Mouse (Mus musculus) ES-Bruce4 (cell line): Measurements from ENCODE around the gene Tle3. TPM values are rescaled to one million over a fixed set of nuclear protein-coding genes. Genes with fewer than 3 reads are reported as not detected.

ENCODE experiments used
- H3K27ac ChIP-seq: 2 replicates; pipeline ENCODE4 v1.5.1; 2012; ENCODE audit warnings: low read length, inconsistent platforms; ENCODE audit not compliant: insufficient read depth
- H3K27me3 ChIP-seq: 2 replicates; pipeline ENCODE4 v1.6.1; 2012; ENCODE audit warnings: mild to moderate bottlenecking, low read length, inconsistent platforms; ENCODE audit not compliant: control insufficient read depth, poor library complexity, insufficient read depth, severe bottlenecking
- H3K36me3 ChIP-seq: 2 replicates; pipeline ENCODE4 v1.6.1; 2012; ENCODE audit warnings: inconsistent platforms, mild to moderate bottlenecking, low read length, moderate library complexity; ENCODE audit not compliant: control insufficient read depth, poor library complexity, insufficient read depth, severe bottlenecking
- H3K4me1 ChIP-seq: one replicate; pipeline ENCODE4 v1.8.1; 2011; ENCODE audit warnings: low read length; ENCODE audit not compliant: control insufficient read depth, insufficient read depth
- H3K4me3 ChIP-seq: 2 replicates; pipeline ENCODE4 v1.5.1; 2011; ENCODE audit warnings: low read depth, mild to moderate bottlenecking, low read length
- H3K9ac ChIP-seq: 2 replicates; pipeline ENCODE4 v1.6.1; 2012; ENCODE audit warnings: low read depth, mild to moderate bottlenecking, inconsistent platforms; ENCODE audit not compliant: poor library complexity, severe bottlenecking
- H3K9me3 ChIP-seq: replicated peaks from 2 replicates; pipeline ENCODE4 v1.6.1; 2012; ENCODE audit warnings: mild to moderate bottlenecking, low read length, inconsistent platforms; ENCODE audit not compliant: control insufficient read depth, poor library complexity, insufficient read depth, severe bottlenecking
- CTCF ChIP-seq: IDR thresholded peaks from one replicate; pipeline ENCODE4 v1.8.1; 2011; ENCODE audit warnings: low read depth, low read length
- EP300 ChIP-seq: IDR thresholded peaks from 2 replicates; pipeline ENCODE4 v1.6.1; 2011; ENCODE audit warnings: low read depth, low read length; ENCODE audit not compliant: insufficient read depth
- POLR2A ChIP-seq: IDR thresholded peaks from one replicate; pipeline ENCODE4 v1.8.1; 2011; ENCODE audit warnings: low read length; ENCODE audit not compliant: insufficient read depth
- polyA plus RNA-seq: library from polyadenylated mRNA; stranded (reverse); fragments of >200 nt; gene quantifications from 2 replicates; pipeline ENCODE4 v1.2.4, GENCODE M21; 2011; ENCODE audit warnings: low read depth; ENCODE audit not compliant: missing spikeins, insufficient read depth, insufficient read length

The Tle3 gene
- polyA plus RNA-seq, 1 experiment: 146 TPM

DNA sequence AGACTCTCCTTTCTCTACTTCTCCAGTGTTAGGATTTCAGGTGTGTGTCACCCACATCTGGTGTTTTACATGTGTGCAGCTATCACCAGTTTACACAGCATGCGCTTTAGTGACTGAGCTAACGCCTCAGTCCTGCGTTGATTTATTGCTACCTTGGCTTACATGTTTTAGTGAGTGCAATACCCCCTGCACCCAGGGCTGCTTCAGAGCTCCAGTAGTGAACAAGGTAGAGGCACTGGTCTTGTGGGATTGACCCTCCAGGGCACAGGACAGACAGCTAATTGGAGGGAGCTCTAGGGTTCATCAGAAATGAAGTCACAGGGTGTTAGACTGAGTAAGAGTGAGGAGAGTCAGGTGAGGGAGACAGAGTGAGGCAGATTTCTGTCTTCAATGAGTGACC, 12.4 kb upstream of the Tle3 start:
- H3K4me1 ChIP-seq: peaks cover 8% of the 10 kb centered on the region
- TF ChIP-seq CTCF: no peak
- no peak for TF ChIP-seq EP300
- TF ChIP-seq POLR2A: no peak
- H3K27me3 ChIP-seq: no peaks in the 10 kb centered on the region
- H3K36me3 ChIP-seq: no peaks in the 10 kb centered on the region
- H3K4me3 ChIP-seq: no peak overlapping the region
- H3K9me3 ChIP-seq: peaks cover 10% of the 10 kb centered on the region; the same call in 1 of the 2 replicates
- H3K9ac ChIP-seq: no peak overlapping the region
- no peak overlapping the region for H3K27ac ChIP-seq

DNA sequence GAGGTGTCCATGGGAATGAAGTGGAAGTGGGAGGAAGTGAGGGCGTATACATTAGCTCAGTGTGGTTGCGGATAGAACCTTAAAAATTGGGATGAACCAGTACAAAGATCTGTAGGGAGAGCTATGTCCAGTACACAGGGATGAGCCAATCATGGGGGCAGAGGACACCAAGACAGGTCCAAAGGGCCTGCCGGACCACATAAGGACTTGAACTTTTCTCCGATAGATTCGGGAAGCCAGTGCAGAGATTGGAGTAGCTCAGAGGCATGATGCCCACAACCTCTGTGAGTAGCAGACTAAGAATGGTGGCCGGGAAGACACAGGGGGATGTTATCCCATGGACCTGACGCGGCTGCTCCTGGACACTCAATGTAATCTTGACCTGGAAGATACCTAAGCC, 12.0 kb upstream of the Tle3 start:
- Histone ChIP-seq H3K9ac (no peak overlapping the region), H3K27ac (no peak overlapping the region), H3K9me3 (peaks cover 10% of the 10 kb centered on the region; the same call in 1 of the 2 replicates), H3K4me1 (peaks cover 8% of the 10 kb centered on the region), H3K27me3 (no peaks in the 10 kb centered on the region), H3K4me3 (no peak overlapping the region), H3K36me3 (no peaks in the 10 kb centered on the region)
- no peak for TF ChIP-seq POLR2A
- TF ChIP-seq EP300: no peak
- no peak for TF ChIP-seq CTCF

DNA sequence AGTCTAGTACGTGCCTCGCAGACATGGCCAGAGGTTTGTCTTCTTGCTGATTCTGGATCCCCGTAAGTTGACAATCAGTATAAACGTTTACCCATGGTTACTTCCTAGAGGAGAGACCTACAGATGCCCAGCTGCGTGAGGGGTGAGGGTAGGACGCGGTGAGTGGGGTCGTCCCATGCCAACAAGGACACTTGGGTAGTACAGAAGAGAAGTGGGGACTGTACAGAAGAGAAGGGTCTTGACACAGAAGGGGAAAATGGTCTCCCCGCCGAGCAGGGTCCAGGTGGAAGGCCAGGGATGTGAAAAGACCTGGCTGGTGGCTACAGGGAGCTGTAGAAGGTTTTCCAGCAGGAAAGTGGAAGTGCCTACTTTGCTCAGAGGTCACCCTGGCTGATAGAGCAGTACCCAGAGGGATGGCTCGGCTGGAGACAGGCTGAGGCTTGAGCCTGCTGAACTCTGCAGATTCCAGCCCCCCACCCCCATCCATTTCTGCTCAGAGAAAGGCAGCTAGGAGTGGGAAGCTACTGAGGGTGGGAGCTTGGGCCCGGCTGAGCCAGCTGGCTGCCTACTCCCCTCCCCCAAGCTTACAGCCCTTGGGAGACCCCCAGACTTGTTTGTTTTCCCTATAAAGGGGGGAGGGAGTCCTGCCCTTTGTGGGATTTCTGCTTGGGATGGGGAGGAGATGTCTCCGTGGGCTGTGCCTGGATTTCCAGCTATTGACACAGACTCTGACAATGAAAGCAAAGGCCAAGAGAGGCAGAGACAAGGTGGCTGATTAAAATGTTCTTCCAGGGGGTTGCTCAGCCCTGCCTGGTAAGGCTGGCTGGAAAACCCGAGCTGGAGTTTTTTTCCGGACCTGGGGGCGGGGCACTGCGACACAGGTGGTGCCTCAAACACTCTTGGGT, 11.2 kb upstream of the Tle3 start:
- H3K4me1 ChIP-seq: peaks cover 8% of the 10 kb centered on the region
- H3K9ac ChIP-seq: no peak overlapping the region
- H3K36me3 ChIP-seq: no peaks in the 10 kb centered on the region
- TF ChIP-seq POLR2A: no peak
- TF ChIP-seq EP300: peak; percentile 74; the same call in 1 of the 2 replicates
- H3K27ac ChIP-seq: peak overlapping the region; percentile 68
- no peaks in the 10 kb centered on the region for H3K27me3 ChIP-seq
- peak overlapping the region; percentile 54 for H3K4me3 ChIP-seq
- H3K9me3 ChIP-seq: peaks cover 10% of the 10 kb centered on the region; the same call in 1 of the 2 replicates

DNA sequence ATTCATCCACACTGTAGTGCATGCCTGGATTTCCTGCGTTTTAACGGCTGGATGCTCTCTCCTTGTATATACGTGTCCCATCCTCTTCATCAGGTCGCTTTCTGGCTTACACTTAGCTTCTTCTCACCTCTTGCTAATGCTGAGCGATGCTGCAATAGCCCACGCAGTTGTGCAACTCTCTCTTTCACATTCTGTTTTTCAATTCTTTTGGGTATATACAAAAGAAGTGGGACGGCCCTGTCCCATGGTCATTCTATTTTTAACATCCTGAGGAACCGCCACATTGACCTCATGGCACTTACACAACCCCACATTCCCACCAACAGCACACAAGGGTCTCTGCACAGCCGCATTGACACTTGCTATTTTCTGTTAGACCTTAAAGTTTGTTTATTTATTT, 9.0 kb upstream of the Tle3 start:
- TF ChIP-seq POLR2A (no peak), EP300 (no peak), CTCF (no peak)
- no peaks in the 10 kb centered on the region for H3K36me3 ChIP-seq
- H3K27me3 ChIP-seq: no peaks in the 10 kb centered on the region
- no peak overlapping the region for H3K9ac ChIP-seq
- H3K4me3 ChIP-seq: no peak overlapping the region
- H3K27ac ChIP-seq: no peak overlapping the region
- H3K4me1 ChIP-seq: peaks cover 12% of the 10 kb centered on the region
- no peaks in the 10 kb centered on the region for H3K9me3 ChIP-seq

DNA sequence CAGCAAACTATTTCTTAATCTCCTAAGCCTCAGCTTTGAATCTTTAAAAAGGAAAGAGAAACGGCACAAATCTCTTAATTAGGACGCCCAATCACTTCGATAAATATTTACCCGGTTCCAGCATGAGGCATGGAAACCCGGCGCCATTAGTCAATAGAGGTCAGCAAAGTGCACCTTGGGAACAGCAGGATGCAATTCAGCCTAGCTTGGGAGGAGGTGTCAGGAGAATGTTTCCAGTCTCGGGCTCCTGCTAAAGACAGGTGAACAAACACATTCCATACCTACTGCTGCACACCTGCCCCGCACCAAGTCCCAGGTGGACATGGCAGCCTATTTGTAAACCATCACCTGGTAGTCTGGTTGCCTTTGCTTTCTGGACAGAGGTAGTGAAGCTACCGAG, 6.1 kb upstream of the Tle3 start:
- no peaks in the 10 kb centered on the region for H3K27me3 ChIP-seq
- H3K4me1 ChIP-seq: peaks cover 6% of the 10 kb centered on the region
- no peak for TF ChIP-seq POLR2A
- TF ChIP-seq EP300: 0 out of 2 replicates have a peak, but pooled peaks have one; percentile 51
- TF ChIP-seq CTCF: peak; percentile 2
- no peaks in the 10 kb centered on the region for H3K36me3 ChIP-seq
- H3K9me3 ChIP-seq: no peaks in the 10 kb centered on the region
- H3K9ac ChIP-seq: no peak overlapping the region
- no peak overlapping the region for H3K27ac ChIP-seq
- H3K4me3 ChIP-seq: no peak overlapping the region

DNA sequence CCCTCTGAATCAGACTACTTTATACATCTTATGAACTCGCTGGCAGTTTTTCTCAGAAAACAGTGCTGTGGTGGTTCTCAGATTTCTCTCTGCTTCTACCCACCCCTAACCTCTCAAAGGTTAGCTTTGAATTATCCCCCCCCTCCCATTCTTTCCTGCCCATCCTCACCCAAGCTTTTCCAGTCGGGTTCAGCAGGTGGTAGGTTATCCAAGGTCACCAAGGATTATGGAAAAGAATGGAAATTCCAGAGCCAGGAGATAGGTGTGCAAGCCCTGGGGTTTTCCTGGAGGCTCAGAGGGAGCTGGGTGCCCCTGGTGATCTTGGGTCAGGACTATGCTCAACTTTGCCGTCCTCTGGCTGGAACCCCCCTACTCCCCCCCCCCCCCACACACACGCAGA, 5.0 kb upstream of the Tle3 start:
- Histone ChIP-seq H3K4me1 (peaks cover 6% of the 10 kb centered on the region), H3K36me3 (no peaks in the 10 kb centered on the region), H3K27me3 (no peaks in the 10 kb centered on the region), H3K27ac (0 out of 2 replicates have a peak overlapping the region, but pooled peaks have one; percentile 5), H3K9me3 (no peaks in the 10 kb centered on the region), H3K9ac (no peak overlapping the region), H3K4me3 (no peak overlapping the region)
- TF ChIP-seq EP300 (peak; percentile 56; the same call in 1 of the 2 replicates), CTCF (no peak)
